Mouse (Mus musculus) brain, embryonic 14.5 days (tissue): ENCODE data around the gene Rorb.

Experiments
- CTCF ChIP-seq: fragments of 200-500 bp; IDR thresholded peaks from 2 replicates; pipeline ENCODE4 v1.5.1; 2012; ENCODE audit warnings: inconsistent platforms, mild to moderate bottlenecking, moderate library complexity, borderline replicate concordance; ENCODE audit not compliant: insufficient read depth, insufficient read length; ENCODE audit errors: extremely low read depth
- POLR2A ChIP-seq: fragments of 200-500 bp; IDR thresholded peaks from 2 replicates; pipeline ENCODE4 v1.6.1; 2012; ENCODE audit warnings: mild to moderate bottlenecking, inconsistent platforms, borderline replicate concordance; ENCODE audit not compliant: poor library complexity, insufficient read depth, insufficient read length, severe bottlenecking; ENCODE audit errors: extremely low read depth

- TF ChIP-seq CTCF (no peak), POLR2A (no peak)
These were observed 208.3 kb downstream of the Rorb start for GRCm38 (mm10) chr19:18902694-18903067.
